Mouse (Mus musculus) ES-E14 (cell line): ENCODE measurements around the gene Ltbp1. TPM values are rescaled to one million over a fixed set of nuclear protein-coding genes. Genes with fewer than 3 reads are reported as not detected.

Source experiments
- DNase-seq: peaks from one replicate; pipeline ENCODE4 v3.0.0-alpha.2; 2013; ENCODE audit warnings: low read depth, low spot score
- H3K27ac ChIP-seq: 2 replicates; pipeline ENCODE4 v1.5.1; 2012; ENCODE audit warnings: low read depth, mild to moderate bottlenecking, low read length, moderate library complexity, mixed read lengths; ENCODE audit not compliant: poor library complexity, insufficient read depth, severe bottlenecking
- H3K36me3 ChIP-seq: 2 replicates; pipeline ENCODE4 v1.6.1; 2012; ENCODE audit warnings: mild to moderate bottlenecking, low read length, moderate library complexity, mixed read lengths; ENCODE audit not compliant: control insufficient read depth, poor library complexity, insufficient read depth, severe bottlenecking
- H3K4me1 ChIP-seq, 2 experiments: fragments of 150-350 bp in 1 of 2; sonication (generic) in 1 of 2; 2 replicates each; pipeline ENCODE4 v1.6.1; 2012; ENCODE audit warnings: low read length in 2 of 2, mild to moderate bottlenecking in 1 of 2, mixed read lengths in 1 of 2; ENCODE audit not compliant: control insufficient read depth in 2 of 2, insufficient read depth in 2 of 2, poor library complexity in 1 of 2
- H3K4me3 ChIP-seq, 2 experiments: fragments of 150-350 bp in 1 of 2; sonication (generic) in 1 of 2; 2 replicates each; pipeline ENCODE4 v1.5.1; 2012; ENCODE audit warnings: low read length in 2 of 2, low read depth in 1 of 2, mild to moderate bottlenecking in 1 of 2, mixed read lengths in 1 of 2; ENCODE audit not compliant: insufficient read depth in 1 of 2, poor library complexity in 1 of 2, severe bottlenecking in 1 of 2
- H3K9ac ChIP-seq: 2 replicates; pipeline ENCODE4 v1.6.1; 2012; ENCODE audit warnings: low read depth, mild to moderate bottlenecking, low read length, mixed read lengths; ENCODE audit not compliant: poor library complexity, insufficient read depth, severe bottlenecking
- H3K9me3 ChIP-seq: fragments of 150-350 bp; sonication (generic); 2 replicates; pipeline ENCODE4 v1.6.1; 2012; ENCODE audit warnings: low read depth, mild to moderate bottlenecking, low read length; ENCODE audit not compliant: control insufficient read depth, insufficient read depth
- CHD2 ChIP-seq: IDR thresholded peaks from 2 replicates; pipeline ENCODE4 v1.6.1; 2014; ENCODE audit warnings: mild to moderate bottlenecking, low read depth, low read length, inconsistent platforms
- HCFC1 ChIP-seq: IDR thresholded peaks from 2 replicates; pipeline ENCODE4 v1.6.1; 2012; ENCODE audit warnings: low read length, inconsistent platforms, borderline replicate concordance; ENCODE audit not compliant: insufficient read depth
- MAFK ChIP-seq: IDR thresholded peaks from 2 replicates; pipeline ENCODE4 v1.6.1; 2014; ENCODE audit warnings: mild to moderate bottlenecking, low read depth, low read length, inconsistent platforms; ENCODE audit not compliant: insufficient read depth
- ZC3H11A ChIP-seq: IDR thresholded peaks from 2 replicates; pipeline ENCODE4 v1.6.1; 2012; ENCODE audit warnings: low read depth, mild to moderate bottlenecking, inconsistent platforms, low read length, borderline replicate concordance
- ZNF384 ChIP-seq: IDR thresholded peaks from 2 replicates; pipeline ENCODE4 v1.6.1; 2012; ENCODE audit warnings: low read depth, low read length, inconsistent platforms
- in situ Hi-C, 2 experiments: fragments of 600-800 bp; cut with MboI; formaldehyde crosslinking; loops; one replicate each; pipeline ENCODE4 v1.15.1; 2025; ENCODE audit warnings: low sequenced_read_pairs in 2 of 2, inconsistent platforms in 1 of 2; ENCODE audit not compliant: unreplicated experiment in 2 of 2
- total RNA-seq: library from RNA; depleted of rRNA; stranded (reverse); fragments of 300-350 nt; gene quantifications from 2 replicates; pipeline ENCODE4 v1.2.3, GENCODE M21; 2012

The Ltbp1 gene
- total RNA-seq, 1 experiment = 25.2 TPM

DNA sequence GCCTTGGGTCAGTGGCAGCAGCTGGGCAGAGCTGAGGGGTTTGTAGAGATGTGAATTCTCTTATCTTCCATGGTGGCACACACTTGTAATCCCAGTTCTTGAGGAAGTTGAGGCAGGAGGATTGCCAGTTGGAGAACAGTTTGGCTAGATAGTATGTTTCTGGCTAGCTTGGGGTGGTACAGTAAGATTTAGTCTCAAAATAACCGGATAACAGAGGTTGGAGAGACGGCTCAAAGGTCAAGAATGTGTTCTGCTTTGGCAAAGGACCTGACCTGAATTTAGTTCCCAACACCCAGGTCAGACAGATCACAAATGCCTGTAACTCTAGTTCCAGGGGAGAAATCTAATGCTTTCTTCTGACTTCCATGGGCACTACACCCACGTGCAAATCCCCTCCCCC lies 15.3 kb downstream of the Ltbp1 start:
- no peaks in the 10 kb centered on the region for H3K4me1 ChIP-seq
- in situ Hi-C loops = no loop called here
- no peak overlapping the region for H3K9ac ChIP-seq
- no peak for DNase-seq
- no peak overlapping the region for H3K27ac ChIP-seq
- H3K4me3 ChIP-seq = no peak overlapping the region
- no peak for TF ChIP-seq HCFC1
- no peak for TF ChIP-seq MAFK
- no peak for TF ChIP-seq CHD2
- TF ChIP-seq ZC3H11A = no peak
- no peak for TF ChIP-seq ZNF384
- H3K9me3 ChIP-seq = no peaks in the 10 kb centered on the region
- H3K36me3 ChIP-seq = no peaks in the 10 kb centered on the region

DNA sequence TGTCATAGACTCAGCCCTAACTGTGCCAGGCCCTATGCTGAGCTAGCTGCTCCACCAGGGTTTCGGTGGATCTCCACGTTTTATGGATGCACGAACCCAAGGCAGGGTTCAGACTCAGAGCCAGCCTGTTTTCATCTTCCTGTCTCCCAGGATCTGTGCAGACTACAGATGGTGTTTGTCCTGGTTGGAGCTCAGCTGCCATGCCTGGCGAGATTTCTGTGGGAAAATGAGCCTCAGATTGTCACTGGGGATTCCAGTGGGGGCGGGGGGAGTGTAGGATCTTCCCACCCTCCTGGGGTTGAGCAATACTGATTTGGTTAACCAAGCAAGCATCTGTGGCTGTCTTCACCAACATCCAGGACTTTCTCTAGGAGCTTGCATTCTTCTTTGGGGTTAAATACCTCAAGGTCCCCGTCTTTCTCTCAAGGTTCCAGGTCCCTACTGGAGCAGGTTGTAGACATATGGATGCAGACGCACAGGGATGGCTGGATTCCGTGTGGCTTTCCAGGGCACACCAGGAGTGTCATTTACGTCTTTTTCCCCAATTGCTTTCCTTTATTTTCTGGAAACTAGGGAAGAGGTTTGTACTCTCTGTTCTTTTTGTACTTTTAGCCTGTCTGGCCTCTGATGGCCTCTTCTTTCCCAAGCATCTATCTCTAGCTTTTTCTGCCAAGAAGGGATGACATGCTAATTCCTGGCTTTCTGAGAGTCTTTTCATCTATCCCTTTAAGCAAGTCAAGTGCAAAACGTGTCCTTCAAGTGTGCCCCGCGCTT lies 22.2 kb downstream of the Ltbp1 start:
- Histone ChIP-seq H3K4me1 (no peaks in the 10 kb centered on the region), H3K9ac (no peak overlapping the region), H3K4me3 (no peak overlapping the region), H3K9me3 (no peaks in the 10 kb centered on the region), H3K36me3 (no peaks in the 10 kb centered on the region), H3K27ac (no peak overlapping the region)
- in situ Hi-C loops = no loop called here
- DNase-seq = no peak
- no peak for TF ChIP-seq MAFK
- TF ChIP-seq ZNF384 = no peak
- no peak for TF ChIP-seq ZC3H11A
- no peak for TF ChIP-seq HCFC1
- no peak for TF ChIP-seq CHD2

GRCm38 (mm10) chr17:75033356-75033755 lies 28.0 kb downstream of the Ltbp1 start:
- Histone ChIP-seq H3K9ac (no peak overlapping the region), H3K4me1 (no peaks in the 10 kb centered on the region), H3K4me3 (no peak overlapping the region), H3K9me3 (no peaks in the 10 kb centered on the region), H3K27ac (no peak overlapping the region), H3K36me3 (no peaks in the 10 kb centered on the region)
- no peak for DNase-seq
- in situ Hi-C loops = no loop called here
- TF ChIP-seq HCFC1 = no peak
- no peak for TF ChIP-seq CHD2
- TF ChIP-seq ZNF384 = no peak
- no peak for TF ChIP-seq ZC3H11A
- no peak for TF ChIP-seq MAFK

DNA sequence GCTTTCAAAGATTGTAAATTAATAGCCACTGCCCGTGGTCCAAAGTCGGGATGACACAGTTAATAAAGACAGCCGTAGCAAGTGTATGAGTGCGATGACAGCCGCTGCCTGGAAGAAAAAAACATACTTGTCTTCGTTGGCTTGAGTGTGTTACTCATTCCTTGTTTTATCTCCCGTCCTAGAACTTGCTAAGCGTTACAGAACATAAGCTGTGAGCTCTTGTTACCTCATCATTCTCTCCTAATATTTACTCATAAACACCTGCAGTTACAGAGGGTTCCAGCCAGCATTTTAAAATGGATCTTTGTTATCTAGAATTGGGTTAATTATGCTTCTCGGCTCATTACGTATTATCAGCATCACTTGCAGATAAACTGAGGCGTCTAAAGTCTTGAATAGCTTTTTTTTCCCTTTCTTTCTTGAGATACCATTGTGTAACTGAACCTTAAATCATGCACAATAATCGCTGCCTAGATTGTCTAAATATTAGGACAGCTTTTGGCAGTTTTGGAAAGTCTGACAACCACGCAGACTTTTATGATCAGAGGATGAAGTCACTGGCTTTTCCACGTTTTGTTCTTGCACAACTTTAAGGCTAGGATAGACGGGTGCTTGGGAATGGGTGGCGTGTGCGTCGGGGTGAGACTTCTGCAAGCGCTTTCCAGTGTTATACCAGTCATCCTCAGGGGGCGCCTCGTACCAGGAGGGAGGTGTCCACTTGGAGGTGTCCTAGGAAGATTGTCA lies 28.7 kb downstream of the Ltbp1 start:
- TF ChIP-seq MAFK (no peak), ZNF384 (no peak), ZC3H11A (no peak), CHD2 (no peak), HCFC1 (no peak)
- no peaks in the 10 kb centered on the region for H3K4me1 ChIP-seq
- no peaks in the 10 kb centered on the region for H3K36me3 ChIP-seq
- H3K9ac ChIP-seq = no peak overlapping the region
- H3K4me3 ChIP-seq = no peak overlapping the region
- in situ Hi-C loops = no loop called here
- no peak for DNase-seq
- no peak overlapping the region for H3K27ac ChIP-seq
- H3K9me3 ChIP-seq = no peaks in the 10 kb centered on the region
